Mouse (Mus musculus): ENCODE measurements around the gene Camk1d.
"Not testable (repeated sequence)": the region's sequence is repeated elsewhere in the genome, so short reads cannot be mapped to it uniquely, and the experiment has no call there.

Gene Camk1d

DNA sequence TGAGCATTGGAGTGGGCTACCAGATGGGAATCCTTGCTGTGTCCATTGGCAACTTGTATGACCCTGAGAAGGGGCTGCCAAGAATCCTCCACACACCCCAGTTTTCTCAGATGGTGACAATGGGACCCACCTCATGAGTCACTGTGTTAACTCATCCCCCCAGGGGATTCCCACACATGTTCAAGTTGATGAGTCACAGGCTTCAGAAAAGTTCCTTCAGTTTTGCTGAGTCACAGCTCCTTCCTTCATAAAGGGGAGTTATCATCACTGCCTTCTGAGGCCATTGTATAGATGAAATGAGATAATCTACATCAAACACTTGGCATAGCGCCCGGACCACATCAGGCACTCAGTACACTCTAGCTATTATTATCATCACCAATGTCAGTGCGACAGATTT is 99.4 kb downstream of the Camk1d start:
- CTCF ChIA-PET: no interaction called here

GRCm38 (mm10) chr2:5614308-5614705 is 100.0 kb downstream of the Camk1d start:
- CTCF ChIA-PET: no interaction called here

GRCm38 (mm10) chr2:5613651-5614307 is 100.5 kb downstream of the Camk1d start:
- CTCF ChIA-PET: no interaction called here

DNA sequence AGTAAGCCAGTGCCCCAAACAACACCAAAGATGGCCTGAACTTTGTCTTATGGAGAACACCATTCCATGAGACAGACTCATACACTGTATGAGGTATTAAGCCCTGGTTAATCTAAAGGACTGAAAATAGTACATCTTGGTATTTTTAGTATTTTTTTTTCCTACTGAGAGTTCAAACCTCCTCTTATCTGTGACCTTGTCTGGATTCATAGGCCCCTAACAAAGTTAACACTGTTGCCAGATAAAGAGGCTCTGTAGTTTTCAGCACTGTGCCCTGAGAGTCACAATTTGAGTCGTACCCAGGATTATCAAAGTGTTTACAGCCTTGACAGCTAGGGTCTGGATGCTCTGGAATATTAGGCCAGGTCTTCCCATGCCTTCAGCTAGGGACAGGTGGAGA is 102.7 kb downstream of the Camk1d start:
- CTCF ChIA-PET: no interaction called here

DNA sequence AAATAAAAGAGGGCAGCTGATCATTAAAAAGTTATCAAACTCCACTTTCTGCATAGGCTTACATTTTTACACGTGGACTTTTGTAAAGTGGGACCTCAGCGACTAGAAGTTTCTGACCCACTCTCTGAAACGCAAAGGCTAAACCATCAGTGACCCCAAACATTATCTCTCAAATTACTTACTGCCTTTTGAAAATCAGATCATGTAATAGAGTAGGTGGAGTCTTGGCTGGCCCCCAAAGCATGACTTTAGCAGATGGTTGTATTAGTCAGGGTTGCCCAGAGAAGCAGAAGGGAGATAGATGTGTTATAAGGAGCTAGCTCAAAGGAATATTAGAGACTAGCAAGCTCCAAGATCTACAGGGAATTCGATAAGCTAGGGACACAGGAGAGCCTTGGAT is 103.8 kb downstream of the Camk1d start:
- CTCF ChIA-PET: interaction anchor here (0.5 kb wide), 1 partner anchor 353 kb away, joined by 7 read pairs; no protein-coding TSS in a partner anchor

- CTCF ChIA-PET: interaction anchor here (0.6 kb wide), 1 partner anchor 105 kb away, joined by 4 read pairs; no protein-coding TSS in a partner anchor
These were observed 106.1 kb downstream of the Camk1d start for GRCm38 (mm10) chr2:5607920-5608841.

DNA sequence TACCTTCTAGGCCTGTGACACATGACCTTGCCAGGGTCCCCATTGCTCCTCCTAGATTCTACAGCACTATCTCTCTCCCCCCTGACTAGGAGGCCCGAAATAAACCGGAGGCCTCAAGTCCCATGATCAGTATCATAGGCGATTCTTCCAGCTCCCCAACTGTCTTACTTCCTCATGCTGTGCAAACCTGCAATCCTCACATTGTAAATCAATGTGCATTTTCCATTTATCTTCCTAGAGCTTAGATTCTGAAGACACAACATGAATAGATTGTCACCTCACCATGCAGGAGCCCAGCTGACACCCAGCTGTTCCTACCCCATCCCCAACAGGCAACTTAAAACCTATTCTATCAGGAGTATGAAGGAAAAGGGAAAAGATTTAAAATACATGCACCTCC is 108.5 kb downstream of the Camk1d start:
- CTCF ChIA-PET: no interaction called here

GRCm38 (mm10) chr2:5602044-5602443 is 112.3 kb downstream of the Camk1d start:
- CTCF ChIA-PET: no interaction called here

- CTCF ChIA-PET: not testable (repeated sequence)
These were observed 113.1 kb downstream of the Camk1d start for GRCm38 (mm10) chr2:5601243-5601642.

- CTCF ChIA-PET: interaction anchor here (0.6 kb wide), 1 partner anchor 308 kb away, joined by 3 read pairs; no protein-coding TSS in a partner anchor
These were observed 113.9 kb downstream of the Camk1d start for GRCm38 (mm10) chr2:5600183-5600962.

GRCm38 (mm10) chr2:5599713-5600112 is 114.6 kb downstream of the Camk1d start:
- CTCF ChIA-PET: interaction anchor here (0.6 kb wide), 1 partner anchor 309 kb away, joined by 3 read pairs; no protein-coding TSS in a partner anchor

- CTCF ChIA-PET: no interaction called here
These were observed 115.8 kb downstream of the Camk1d start for GRCm38 (mm10) chr2:5598533-5598932.

- CTCF ChIA-PET: interaction anchor here (0.7 kb wide), 2 partner anchors 48 to 97 kb away, joined by 4 to 5 read pairs; no protein-coding TSS in a partner anchor
These were observed 117.4 kb downstream of the Camk1d start for GRCm38 (mm10) chr2:5596882-5597281.

DNA sequence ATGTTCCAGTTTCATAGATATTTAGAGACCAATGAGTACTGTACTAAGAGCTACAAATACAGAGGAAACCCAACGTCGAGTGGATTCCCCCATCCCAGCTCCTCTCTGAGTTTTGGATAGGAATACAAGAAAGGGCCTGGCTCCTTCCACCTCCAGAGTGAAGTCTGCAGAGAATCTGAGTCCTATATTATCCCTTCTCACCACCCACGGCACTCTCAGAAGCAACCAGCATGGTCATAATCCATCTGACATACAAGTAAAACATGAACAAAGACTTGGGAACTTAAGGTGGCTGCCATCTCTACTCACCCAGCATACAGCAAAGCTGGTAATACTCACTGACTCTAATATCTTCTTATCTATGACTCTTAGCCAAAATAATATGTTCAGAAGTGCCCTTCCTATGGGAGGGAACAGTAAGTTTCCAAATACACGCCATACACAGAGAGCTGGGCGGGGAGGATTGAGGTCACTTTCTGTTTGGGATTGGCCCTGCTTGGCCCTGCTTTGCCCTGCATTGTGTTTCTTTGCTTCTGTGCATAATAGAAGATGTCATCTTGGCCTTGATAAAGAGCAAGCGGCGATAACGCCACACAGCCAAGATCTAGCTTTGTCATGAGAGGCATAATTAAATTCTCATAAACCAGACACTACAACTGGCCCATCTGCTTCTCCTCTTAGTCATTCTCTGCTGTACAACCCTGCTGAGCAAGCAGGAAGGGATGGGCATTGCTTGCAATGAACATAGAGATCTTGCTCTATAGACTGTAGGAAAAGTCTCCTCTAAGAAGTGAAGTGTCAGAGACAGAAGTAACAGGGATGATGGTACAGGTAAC is 118.7 kb downstream of the Camk1d start:
- CTCF ChIA-PET: no interaction called here

DNA sequence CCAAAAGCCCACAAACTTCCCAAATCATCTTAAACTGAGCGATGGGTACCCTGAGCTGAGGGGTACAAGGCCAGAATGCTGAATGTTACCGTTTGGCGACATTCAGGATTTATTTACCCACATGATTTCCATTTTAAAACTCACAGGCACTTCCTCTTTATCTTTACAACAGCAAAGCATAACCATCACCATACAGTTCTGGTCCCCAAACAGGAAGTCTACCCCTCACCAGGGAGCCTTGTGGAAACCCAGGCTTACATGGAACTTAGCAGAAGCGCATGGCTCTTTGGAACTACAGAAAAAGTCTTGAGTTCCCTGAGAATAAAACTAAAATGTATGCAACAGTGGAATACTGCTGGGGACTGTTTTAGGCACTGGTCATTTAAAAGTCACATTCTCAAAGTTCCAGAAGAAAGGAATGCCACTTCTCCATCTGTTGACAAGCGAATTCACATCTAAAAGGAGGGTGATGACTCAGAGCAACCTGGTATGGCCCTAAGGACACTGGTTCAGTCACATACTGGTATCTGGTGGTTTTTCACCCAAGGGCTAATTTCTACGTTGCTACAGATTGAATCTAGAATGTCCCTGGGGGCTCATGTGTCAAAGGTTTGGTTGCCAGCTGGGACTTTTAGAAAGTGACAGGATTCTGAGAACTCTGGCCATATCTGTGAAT is 121.7 kb downstream of the Camk1d start:
- CTCF ChIA-PET: no interaction called here

DNA sequence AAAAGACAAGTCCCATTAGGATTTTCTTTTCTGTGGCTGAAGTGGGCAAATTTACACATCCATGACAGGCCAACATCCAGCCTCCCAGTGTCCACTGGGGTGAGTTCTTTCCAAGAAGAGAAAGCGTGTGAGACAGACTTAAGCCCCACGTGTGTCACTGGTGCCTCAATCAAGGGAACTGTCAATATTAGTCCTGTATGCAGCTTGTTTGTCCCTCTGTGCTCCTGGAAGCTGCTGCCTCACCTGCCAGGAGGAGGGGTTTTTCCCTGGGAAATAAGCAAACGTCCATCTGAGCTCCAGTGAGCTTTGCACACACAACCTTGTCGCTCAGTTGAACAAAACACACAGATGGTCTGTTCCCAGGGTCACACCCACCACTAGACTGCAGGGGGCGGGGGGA is 124.2 kb downstream of the Camk1d start:
- CTCF ChIA-PET: interaction anchor here (0.6 kb wide), 1 partner anchor 201 kb away, joined by 16 read pairs; no protein-coding TSS in a partner anchor

GRCm38 (mm10) chr2:5589163-5589562 is 125.2 kb downstream of the Camk1d start:
- CTCF ChIA-PET: no interaction called here

- CTCF ChIA-PET: no interaction called here
These were observed 125.9 kb downstream of the Camk1d start for GRCm38 (mm10) chr2:5588329-5588982.

GRCm38 (mm10) chr2:5584318-5585027 is 129.8 kb downstream of the Camk1d start:
- CTCF ChIA-PET: no interaction called here
